Mouse (Mus musculus) heart, postnatal 10 days (tissue): ENCODE results near the gene Gm17267. TPM values are rescaled to one million over a fixed set of nuclear protein-coding genes. Genes with fewer than 3 reads are reported as not detected.
"Not testable (repeated sequence)": the region's sequence is repeated elsewhere in the genome, so short reads cannot be mapped to it uniquely, and the experiment has no call there.

Experiments
- DNase-seq, 2 experiments: peaks; one replicate each; pipeline ENCODE4 v3.0.0; 2021
- intact Hi-C: fragments of 180-260 bp; cut with DNase I; formaldehyde crosslinking; loops from one replicate; pipeline ENCODE4 v1.15.1; 2025
- total RNA-seq, 2 experiments: library from RNA; stranded (reverse); gene quantifications; 2 replicates each; pipeline ENCODE4 v1.2.3; 2021

Gene Gm17267
- not detected for total RNA-seq

GRCm38 (mm10) chrX:126017257-126017656 lies at the start of gene Gm17267:
Gene Gm17267 (plus strand): TSS chrX:126017557.
- DNase-seq, intact Hi-C loops: not testable (repeated sequence)
